Mouse (Mus musculus): Measurements from ENCODE around the gene Myo15b.

- no peak for TF ChIP-seq CTCF (IDR thresholded peaks at IDR 0.05; ENCODE audit: low read depth, low read length)
- no peak for TF ChIP-seq GATA1 (IDR thresholded peaks at IDR 0.05; ENCODE audit: borderline replicate concordance, low read length)
- TF ChIP-seq TAL1 (conservative IDR thresholded peaks at IDR 0.05; ENCODE audit: low read depth, low read length) = no peak
- no peak for TF ChIP-seq POLR2AphosphoS5 (IDR thresholded peaks at IDR 0.05; ENCODE audit: insufficient replicate concordance, low read depth, low read length)
Measured at GRCm38 (mm10) chr11:115929031-115929430, 70.8 kb downstream of the Myo15b start.

All from G1E (cell line).